Mouse (Mus musculus) left cerebral cortex, postnatal 14 days (tissue): ENCODE data around the gene Rgs1. TPM values are rescaled to one million over a fixed set of nuclear protein-coding genes. Genes with fewer than 3 reads are reported as not detected.

ENCODE experiments used
- DNase-seq, 2 experiments: peaks; one replicate each; pipeline ENCODE4 v3.0.0; 2021 to 2022; ENCODE audit warnings: low spot score in 2 of 2, mixed read lengths in 1 of 2
- intact Hi-C: fragments of 180-260 bp; cut with DNase I; formaldehyde crosslinking; loops from one replicate; pipeline ENCODE4 v1.15.1; 2025
- long read RNA-seq, 2 experiments: library from polyadenylated mRNA; stranded (forward); transcript quantifications; one replicate each; pipeline ENCODE4 v2.0.0; 2021
- total RNA-seq, 2 experiments: library from RNA; stranded (reverse); gene quantifications; 2 replicates each; pipeline ENCODE4 v1.2.3; 2021

Gene Rgs1
- total RNA-seq, result under 1 TPM in 1 of 2 experiments, not detected in 1; 0.62 TPM
- long read RNA-seq, experiment 1, partial matches to known transcripts, result 0 of 1 reads
- long read RNA-seq, experiment 1, other reads (novel, unspliced or antisense), result 0 of 1 reads
- long read RNA-seq, experiment 2, result 0 reads

- peak in 1 of 2 experiments; percentile 15 for DNase-seq
- intact Hi-C loops, result no loop called here
These were observed at the start of gene Rgs1 for GRCm38 (mm10) chr1:144248923-144249322. Gene Rgs1, minus strand, starts transcription at chr1:144249242.

DNA sequence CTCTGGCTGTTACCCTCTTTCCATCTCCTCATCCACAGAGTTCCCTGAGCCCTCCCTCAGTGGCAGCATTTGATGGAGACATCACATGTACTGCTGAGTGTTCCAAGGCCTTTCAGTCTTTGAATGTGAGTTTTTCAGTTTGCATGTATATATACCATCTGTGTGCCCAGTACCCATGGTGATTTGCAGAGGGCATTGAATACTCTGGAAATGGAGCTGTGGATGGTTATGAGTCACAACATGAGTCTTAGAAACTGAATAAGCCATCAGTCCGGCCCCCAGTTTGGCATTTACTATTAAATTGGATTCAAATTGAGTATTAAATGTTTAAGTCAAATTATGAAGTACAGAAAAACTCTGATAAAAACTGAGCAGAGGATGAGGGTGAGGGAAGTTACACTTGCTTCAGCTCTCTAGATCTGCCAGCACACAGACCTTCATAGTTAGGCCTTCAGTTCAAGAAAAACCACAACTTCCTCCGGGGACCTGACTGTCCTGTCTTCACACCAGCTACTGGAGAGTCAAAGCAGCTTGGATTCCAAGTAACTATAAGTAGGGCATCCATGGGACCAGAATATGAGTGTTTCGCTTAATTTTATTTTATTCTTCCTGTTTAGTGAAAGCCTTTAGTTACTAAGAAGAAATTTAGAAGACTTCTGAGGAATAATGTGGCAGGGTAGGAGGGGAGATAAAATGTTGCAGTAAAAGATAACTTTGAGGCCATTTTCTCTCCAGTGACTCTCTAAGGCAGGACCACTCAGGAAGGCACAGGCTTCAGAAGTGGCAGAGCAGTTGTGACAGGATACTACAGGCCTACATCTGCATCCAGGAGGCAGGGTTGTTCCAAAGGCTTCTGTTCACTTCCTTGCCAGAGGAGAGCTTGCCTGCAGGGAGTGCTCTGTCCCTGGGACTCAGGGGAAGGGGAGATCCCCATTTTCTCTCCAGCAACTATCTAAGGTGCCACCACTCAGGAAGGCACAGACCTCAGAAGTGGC, 34.3 kb upstream of the Rgs1 start:
- intact Hi-C loops, result no loop called here
- DNase-seq, result no peak

- intact Hi-C loops, result no loop called here
- DNase-seq, result no peak
These were observed 31.0 kb upstream of the Rgs1 start for GRCm38 (mm10) chr1:144280056-144280455.

DNA sequence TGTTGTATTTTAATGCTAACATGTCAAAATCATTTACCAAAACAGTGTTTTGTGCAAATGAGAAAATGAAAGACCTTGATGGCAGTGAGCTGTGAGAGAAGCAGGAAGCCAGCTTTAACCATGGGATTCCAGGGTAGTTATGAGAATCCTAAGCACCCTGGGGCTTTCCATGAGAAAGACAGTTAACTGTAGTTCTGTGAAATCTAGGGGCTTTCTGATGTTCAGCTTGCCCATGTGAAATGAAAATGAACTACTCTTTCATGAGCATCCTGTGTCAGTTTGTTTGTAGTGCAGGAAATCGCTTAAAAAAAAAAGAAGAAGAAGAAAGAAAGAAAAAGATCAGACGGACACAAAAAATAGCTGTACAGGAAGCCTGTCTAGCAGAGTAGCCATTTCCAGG, 23.9 kb upstream of the Rgs1 start:
- intact Hi-C loops, result no loop called here
- DNase-seq, result no peak

GRCm38 (mm10) chr1:144269112-144269511, 20.1 kb upstream of the Rgs1 start:
- no peak for DNase-seq
- intact Hi-C loops, result no loop called here

GRCm38 (mm10) chr1:144267471-144268470, 18.7 kb upstream of the Rgs1 start:
- intact Hi-C loops, result no loop called here

DNA sequence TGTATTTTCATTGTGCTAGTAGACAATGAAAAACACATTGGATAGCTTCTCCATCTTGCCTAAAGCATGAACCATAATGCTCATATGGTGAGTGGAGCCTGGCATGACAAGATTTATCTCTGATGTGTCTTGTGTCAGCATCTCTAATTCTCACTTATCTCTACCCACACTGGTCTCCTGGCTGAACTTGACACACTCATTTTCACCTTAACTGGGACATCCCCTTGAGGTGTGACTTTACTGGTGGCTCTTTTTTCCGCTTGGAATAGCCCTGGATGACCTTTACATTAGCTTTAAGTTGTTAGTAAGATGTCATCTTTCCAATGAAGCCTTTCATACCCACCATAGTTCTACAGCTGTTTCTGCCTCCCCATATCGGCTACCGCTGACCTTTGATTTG, 15.0 kb upstream of the Rgs1 start:
- intact Hi-C loops, result no loop called here
- no peak for DNase-seq

More at GRCm38 (mm10) chr1:144267471-144268470, 18.7 kb upstream of the Rgs1 start:
- no peak for DNase-seq

DNA sequence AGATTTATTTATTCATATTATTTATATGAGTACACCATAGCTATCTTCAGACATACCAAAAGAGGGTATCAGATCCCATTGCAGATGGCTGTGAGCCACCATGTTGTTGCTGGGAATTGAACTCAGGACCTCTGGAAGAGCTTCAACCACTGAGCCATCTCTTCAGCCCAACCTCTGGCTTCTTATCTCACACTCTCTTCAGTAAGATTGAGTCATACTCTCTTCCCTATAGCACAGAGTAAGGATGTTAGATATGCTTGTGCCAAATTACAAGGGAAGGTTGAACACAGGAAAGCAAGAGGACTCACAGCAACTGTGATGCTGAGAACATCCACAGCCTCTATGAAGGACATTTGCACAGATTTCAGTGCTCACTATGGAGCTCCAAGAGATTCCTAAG, 13.0 kb upstream of the Rgs1 start:
- DNase-seq, result no peak

GRCm38 (mm10) chr1:144258779-144259178, 9.7 kb upstream of the Rgs1 start:
- no peak for DNase-seq
- intact Hi-C loops, result no loop called here

More for the DNA sequence above, 13.0 kb upstream of the Rgs1 start:
- intact Hi-C loops, result no loop called here

- intact Hi-C loops, result no loop called here
- no peak for DNase-seq
These were observed 7.7 kb upstream of the Rgs1 start for GRCm38 (mm10) chr1:144256556-144257331.

DNA sequence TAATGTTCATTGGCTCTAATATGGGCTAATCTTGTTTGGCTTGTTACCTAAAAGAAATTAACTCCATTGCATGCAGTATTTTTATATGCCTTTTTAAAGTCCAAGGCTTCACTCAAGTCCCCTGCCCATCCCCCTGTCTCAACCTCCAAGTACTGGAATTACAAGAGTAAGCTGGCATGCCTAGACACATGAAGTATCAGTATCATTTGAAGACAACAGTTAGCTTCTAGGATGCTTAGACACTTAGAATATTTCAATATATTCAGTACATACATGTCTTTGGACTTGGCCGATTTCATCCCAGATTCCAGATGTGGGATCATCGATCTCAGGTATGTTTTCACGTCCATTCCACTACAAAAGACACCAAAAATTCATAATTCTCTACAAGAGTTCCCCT, 836 bp downstream of the Rgs1 start:
- DNase-seq, result no peak
- intact Hi-C loops, result no loop called here

- no peak for DNase-seq
- intact Hi-C loops, result no loop called here
These were observed 1.7 kb downstream of the Rgs1 start for GRCm38 (mm10) chr1:144247382-144247781.

DNA sequence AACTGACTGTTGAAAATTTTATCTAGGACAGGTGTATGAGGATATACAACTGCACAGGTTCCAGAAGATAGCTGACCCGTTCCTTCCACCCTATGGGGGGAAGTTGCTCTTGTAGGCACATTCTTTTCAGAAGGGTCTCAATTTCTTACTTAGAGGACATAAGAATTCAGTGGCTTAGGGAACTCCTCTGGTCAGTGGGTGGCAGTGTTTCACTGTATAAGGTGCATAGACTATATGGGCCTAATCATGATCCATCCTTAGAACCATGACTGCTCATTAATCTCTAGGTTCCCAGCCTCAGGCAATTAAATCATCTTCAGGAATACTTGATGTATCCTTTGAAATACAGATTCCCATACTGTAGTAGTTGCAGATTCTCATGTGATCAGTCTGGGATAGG, 5.5 kb downstream of the Rgs1 start:
- peak; percentile 6 to 26 for DNase-seq
- intact Hi-C loops, result loop anchor here (5.0 kb wide), 2 partner anchors 109 to 134 kb away; no protein-coding TSS in a partner anchor

DNA sequence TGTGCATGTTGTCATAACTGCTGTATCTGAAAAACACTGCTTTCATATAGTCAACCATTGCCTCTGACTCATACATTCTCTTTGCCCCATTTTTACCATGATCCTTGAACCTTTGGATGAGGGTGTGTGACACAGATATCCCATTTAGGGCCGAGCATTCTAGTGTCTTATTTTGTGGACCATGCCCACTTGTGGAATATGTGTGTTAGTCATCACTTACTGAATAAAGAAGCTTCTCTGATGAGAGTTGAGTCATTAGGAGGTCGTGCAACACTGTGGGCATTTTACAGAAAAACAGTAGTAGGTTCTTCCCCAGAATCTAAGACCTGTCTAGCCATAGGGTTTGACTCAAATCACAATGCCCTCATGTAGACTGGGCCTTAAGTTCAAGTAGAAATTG, 9.8 kb downstream of the Rgs1 start:
- intact Hi-C loops, result no loop called here
- DNase-seq, result no peak

- intact Hi-C loops, result no loop called here
- DNase-seq, result no peak
These were observed 33.8 kb downstream of the Rgs1 start for GRCm38 (mm10) chr1:144215230-144215629.

DNA sequence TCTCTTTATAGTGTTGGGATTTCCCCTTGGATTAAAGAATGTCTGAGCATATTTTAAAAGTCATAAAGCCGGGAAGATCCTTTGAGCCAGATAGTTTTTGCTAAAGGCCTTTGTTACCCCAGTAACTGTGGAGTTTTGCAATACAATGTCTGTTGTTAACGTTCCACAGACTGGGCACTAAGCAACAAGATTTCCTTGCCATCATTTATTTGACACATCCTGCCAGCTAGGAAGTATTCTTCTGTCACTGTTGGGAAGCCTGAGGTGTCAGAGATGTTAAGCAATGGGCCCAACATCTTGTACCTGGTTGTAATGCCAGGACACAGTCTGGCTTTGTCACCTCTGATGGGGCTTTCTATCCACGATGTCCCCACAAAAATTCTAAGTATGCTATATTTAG, 38.1 kb downstream of the Rgs1 start:
- intact Hi-C loops, result no loop called here

GRCm38 (mm10) chr1:144206281-144207061, 42.6 kb downstream of the Rgs1 start:
- intact Hi-C loops, result no loop called here
- no peak for DNase-seq

More for the DNA sequence above, 38.1 kb downstream of the Rgs1 start:
- no peak for DNase-seq

GRCm38 (mm10) chr1:144204766-144205165, 44.3 kb downstream of the Rgs1 start:
- intact Hi-C loops, result no loop called here
- DNase-seq, result no peak
